Mouse (Mus musculus): Measurements from ENCODE around the gene Scyl1. TPM values are rescaled to one million over a fixed set of nuclear protein-coding genes. Genes with fewer than 3 reads are reported as not detected.
A peak's percentile ranks its signal among the peaks of the same experiment; 100 is the strongest.

Gene Scyl1
- polyA plus RNA-seq, 1 experiment from 2014 or later: 82.9 TPM

GRCm38 (mm10) chr19:5724549-5724941 lies 46.7 kb downstream of the Scyl1 start:
- Histone ChIP-seq H3K27ac (ENCODE audit: low read length) (peak overlapping the region; percentile 67), H3K9ac (replicated peaks; ENCODE audit: low read length) (peak overlapping the region; percentile 70), H3K4me3 (ENCODE audit: low read length) (peak overlapping the region; percentile 52), H3K36me3 (ENCODE audit: insufficient read depth, low read length) (peaks cover 27% of the 10 kb centered on the region), H3K9me3 (ENCODE audit: low read length) (no peaks in the 10 kb centered on the region), H3K27me3 (ENCODE audit: insufficient read depth, low read length) (no peaks in the 10 kb centered on the region), H3K4me1 (ENCODE audit: insufficient read depth, low read length) (peaks cover 49% of the 10 kb centered on the region), H3K4me2 (replicated peaks; ENCODE audit: low read depth, low read length) (peak overlapping the region; percentile 85)
- 49% methylated on average over 7 of the region's 7 CpGs for WGBS
- ATAC-seq (ENCODE audit: low FRiP score, low TSS enrichment): no peak

DNA sequence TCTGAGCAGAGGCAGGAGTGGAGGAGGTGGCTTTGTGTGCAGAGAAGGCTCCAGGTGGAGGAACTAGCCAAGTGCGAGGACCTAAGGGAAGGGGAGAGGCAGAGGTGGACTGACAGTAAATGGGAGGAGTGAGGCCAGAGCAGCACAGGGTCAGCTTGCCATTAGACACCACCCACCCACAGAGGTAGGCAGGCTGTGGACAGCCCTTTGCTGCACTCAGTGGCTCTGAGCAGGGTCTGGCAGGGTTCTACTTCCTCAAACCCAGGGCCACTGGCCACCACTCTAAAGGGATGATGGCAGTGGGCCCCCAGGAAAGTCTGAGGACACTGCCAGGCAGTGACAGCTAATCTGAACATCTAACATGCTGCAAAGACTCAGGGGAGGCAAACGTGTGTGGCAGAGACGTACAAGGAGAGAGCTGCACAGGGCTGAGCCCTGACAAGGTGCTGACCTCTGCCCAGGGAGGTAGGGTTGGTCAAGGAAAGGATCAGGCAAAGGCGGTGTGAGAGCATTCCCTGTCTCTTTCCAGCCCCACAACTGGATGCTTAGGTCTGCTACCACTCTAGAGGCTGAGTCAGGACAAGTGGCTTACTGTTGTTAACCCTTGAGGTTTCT lies 47.2 kb downstream of the Scyl1 start:
- H3K9me3 ChIP-seq (ENCODE audit: low read length): no peaks in the 10 kb centered on the region
- H3K27ac ChIP-seq (ENCODE audit: low read length): 0 out of 2 replicates have a peak overlapping the region, but pooled peaks have one; percentile 30
- H3K4me2 ChIP-seq (replicated peaks; ENCODE audit: low read depth, low read length): peak overlapping the region; percentile 85
- ATAC-seq (ENCODE audit: low FRiP score, low TSS enrichment): no peak
- WGBS: 42% methylated on average over 4 of the region's 4 CpGs
- H3K27me3 ChIP-seq (ENCODE audit: insufficient read depth, low read length): no peaks in the 10 kb centered on the region
- peak overlapping the region; percentile 17; the same call in 1 of the 2 replicates for H3K9ac ChIP-seq (replicated peaks; ENCODE audit: low read length)
- peak overlapping the region; percentile 52 for H3K4me3 ChIP-seq (ENCODE audit: low read length)
- peaks cover 31% of the 10 kb centered on the region for H3K36me3 ChIP-seq (ENCODE audit: insufficient read depth, low read length)
- peaks cover 49% of the 10 kb centered on the region for H3K4me1 ChIP-seq (ENCODE audit: insufficient read depth, low read length)

- Histone ChIP-seq H3K4me2 (replicated peaks; ENCODE audit: low read depth, low read length) (no peak overlapping the region), H3K4me3 (ENCODE audit: low read length) (no peak overlapping the region), H3K27me3 (ENCODE audit: insufficient read depth, low read length) (no peaks in the 10 kb centered on the region), H3K9me3 (ENCODE audit: low read length) (no peaks in the 10 kb centered on the region), H3K36me3 (ENCODE audit: insufficient read depth, low read length) (peaks cover 36% of the 10 kb centered on the region), H3K27ac (ENCODE audit: low read length) (no peak overlapping the region), H3K4me1 (ENCODE audit: insufficient read depth, low read length) (peaks cover 41% of the 10 kb centered on the region), H3K9ac (replicated peaks; ENCODE audit: low read length) (no peak overlapping the region)
- 92% methylated on average over 7 of the region's 7 CpGs for WGBS
- no peak for ATAC-seq (ENCODE audit: low FRiP score, low TSS enrichment)
Measured at GRCm38 (mm10) chr19:5722848-5723425, 48.3 kb downstream of the Scyl1 start.

DNA sequence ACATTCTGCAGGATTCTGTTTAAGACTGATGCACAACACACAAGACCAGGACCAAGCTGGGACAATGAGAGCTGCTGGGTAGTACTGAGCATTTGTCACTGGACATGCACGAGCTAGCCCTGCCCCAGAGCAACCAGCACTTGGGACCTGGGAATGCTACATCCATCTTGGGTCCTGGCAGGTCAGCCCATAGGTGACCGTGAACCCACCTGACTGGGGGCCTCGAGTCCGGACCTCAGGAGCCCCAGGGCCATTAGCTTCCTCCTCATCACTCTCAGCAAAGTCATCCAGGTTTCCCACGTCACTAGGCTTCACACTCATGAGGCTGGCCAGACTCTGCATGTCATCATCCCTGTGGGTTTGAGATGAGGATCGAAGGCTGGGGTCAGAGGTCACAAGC lies 50.0 kb downstream of the Scyl1 start:
- no peaks in the 10 kb centered on the region for H3K27me3 ChIP-seq (ENCODE audit: insufficient read depth, low read length)
- H3K4me2 ChIP-seq (replicated peaks; ENCODE audit: low read depth, low read length): no peak overlapping the region
- 91% methylated on average over 6 of the region's 6 CpGs for WGBS
- peaks cover 36% of the 10 kb centered on the region for H3K36me3 ChIP-seq (ENCODE audit: insufficient read depth, low read length)
- ATAC-seq (ENCODE audit: low FRiP score, low TSS enrichment): no peak
- H3K9me3 ChIP-seq (ENCODE audit: low read length): no peaks in the 10 kb centered on the region
- no peak overlapping the region for H3K27ac ChIP-seq (ENCODE audit: low read length)
- H3K4me1 ChIP-seq (ENCODE audit: insufficient read depth, low read length): peaks cover 26% of the 10 kb centered on the region
- no peak overlapping the region for H3K9ac ChIP-seq (replicated peaks; ENCODE audit: low read length)
- H3K4me3 ChIP-seq (ENCODE audit: low read length): no peak overlapping the region

GRCm38 (mm10) chr19:5716955-5717354 lies 54.3 kb downstream of the Scyl1 start:
- Histone ChIP-seq H3K36me3 (ENCODE audit: insufficient read depth, low read length) (peaks cover 30% of the 10 kb centered on the region), H3K9ac (replicated peaks; ENCODE audit: low read length) (no peak overlapping the region), H3K4me2 (replicated peaks; ENCODE audit: low read depth, low read length) (no peak overlapping the region), H3K27me3 (ENCODE audit: insufficient read depth, low read length) (no peaks in the 10 kb centered on the region), H3K27ac (ENCODE audit: low read length) (no peak overlapping the region), H3K9me3 (ENCODE audit: low read length) (no peaks in the 10 kb centered on the region), H3K4me1 (ENCODE audit: insufficient read depth, low read length) (peaks cover 21% of the 10 kb centered on the region), H3K4me3 (ENCODE audit: low read length) (no peak overlapping the region)
- WGBS: 65% methylated on average over 10 of the region's 10 CpGs
- no peak for ATAC-seq (ENCODE audit: low FRiP score, low TSS enrichment)

DNA sequence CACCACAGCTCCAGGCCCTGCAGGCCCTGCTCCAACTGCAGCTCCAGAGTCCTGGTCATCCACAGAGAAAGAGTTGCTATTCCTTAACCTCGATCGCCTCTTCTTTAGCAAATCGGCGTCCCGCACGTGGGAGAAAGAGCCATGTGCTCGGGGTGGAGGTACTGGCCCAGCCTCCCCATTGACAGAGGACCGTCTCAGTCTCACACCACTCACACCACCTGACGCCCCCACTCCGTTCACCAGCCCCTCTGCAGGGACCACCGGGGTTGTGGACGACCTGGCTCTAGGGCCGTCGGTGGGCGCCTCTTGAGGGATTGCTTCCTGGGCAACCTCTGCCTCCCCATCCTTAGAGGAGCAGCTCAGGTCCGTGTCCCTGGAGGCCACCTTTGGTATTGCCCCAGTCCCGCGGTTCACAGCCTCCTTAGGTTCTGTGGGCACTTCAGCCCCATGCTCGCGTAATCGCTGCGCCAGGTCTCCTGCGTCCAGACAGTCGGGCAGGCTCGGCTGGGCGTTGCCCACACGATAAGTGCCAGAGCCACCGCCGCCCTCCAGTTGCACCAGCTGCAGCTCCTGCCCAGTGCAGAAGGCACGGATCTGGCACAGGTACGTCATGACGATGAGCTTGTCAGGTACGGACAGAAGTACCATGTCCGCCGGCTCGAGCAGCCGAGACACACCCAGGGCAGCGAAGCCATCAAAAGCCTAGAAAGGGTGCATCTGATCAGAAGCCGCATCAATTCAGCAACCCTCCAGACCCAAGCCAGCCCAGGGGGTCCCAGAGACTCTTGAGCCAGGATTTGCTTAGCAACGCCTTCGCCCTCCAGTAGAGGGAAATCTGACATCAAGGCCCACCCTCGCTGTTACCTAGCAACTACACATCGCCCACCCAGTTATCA lies 55.2 kb downstream of the Scyl1 start:
- Histone ChIP-seq H3K4me3 (ENCODE audit: low read length) (peak overlapping the region; percentile 27), H3K9me3 (ENCODE audit: low read length) (no peaks in the 10 kb centered on the region), H3K9ac (replicated peaks; ENCODE audit: low read length) (peak overlapping the region; percentile 4), H3K4me1 (ENCODE audit: insufficient read depth, low read length) (peaks cover 21% of the 10 kb centered on the region), H3K27ac (ENCODE audit: low read length) (no peak overlapping the region), H3K4me2 (replicated peaks; ENCODE audit: low read depth, low read length) (peak overlapping the region; percentile 49), H3K27me3 (ENCODE audit: insufficient read depth, low read length) (no peaks in the 10 kb centered on the region), H3K36me3 (ENCODE audit: insufficient read depth, low read length) (peaks cover 24% of the 10 kb centered on the region)
- WGBS: 30% methylated on average over 43 of the region's 43 CpGs
- peak; percentile 33; the same call in 1 of the 2 replicates for ATAC-seq (ENCODE audit: low FRiP score, low TSS enrichment)

DNA sequence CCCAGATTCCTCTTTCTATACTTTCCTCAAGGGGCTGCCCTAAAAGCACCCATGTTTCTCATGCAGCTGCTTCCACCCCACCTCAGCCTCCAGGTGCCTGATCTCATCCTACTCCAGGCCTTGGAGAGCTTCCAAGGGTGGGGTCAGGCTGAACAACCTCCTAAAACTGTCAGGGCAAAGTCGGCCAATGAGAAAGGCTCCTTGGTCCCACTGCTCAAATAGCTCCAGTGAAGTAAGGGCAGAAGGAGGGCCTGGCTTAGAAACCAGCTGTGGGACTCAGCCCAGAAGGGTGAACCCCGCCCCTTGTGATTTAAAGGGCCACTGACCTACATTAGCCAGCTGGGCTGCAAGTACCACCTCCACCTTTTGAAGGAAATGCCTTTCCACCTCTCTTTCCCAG lies 57.5 kb downstream of the Scyl1 start:
- Histone ChIP-seq H3K4me3 (ENCODE audit: low read length) (no peak overlapping the region), H3K4me1 (ENCODE audit: insufficient read depth, low read length) (peaks cover 21% of the 10 kb centered on the region), H3K27me3 (ENCODE audit: insufficient read depth, low read length) (no peaks in the 10 kb centered on the region), H3K9me3 (ENCODE audit: low read length) (no peaks in the 10 kb centered on the region), H3K9ac (replicated peaks; ENCODE audit: low read length) (peak overlapping the region; percentile 51; the same call in 1 of the 2 replicates), H3K27ac (ENCODE audit: low read length) (peak overlapping the region; percentile 73), H3K36me3 (ENCODE audit: insufficient read depth, low read length) (peaks cover 18% of the 10 kb centered on the region), H3K4me2 (replicated peaks; ENCODE audit: low read depth, low read length) (peak overlapping the region; percentile 18; the same call in 1 of the 2 replicates)
- peak; percentile 83 for ATAC-seq (ENCODE audit: low FRiP score, low TSS enrichment)
- 8% methylated on average over 2 of the region's 2 CpGs for WGBS

DNA sequence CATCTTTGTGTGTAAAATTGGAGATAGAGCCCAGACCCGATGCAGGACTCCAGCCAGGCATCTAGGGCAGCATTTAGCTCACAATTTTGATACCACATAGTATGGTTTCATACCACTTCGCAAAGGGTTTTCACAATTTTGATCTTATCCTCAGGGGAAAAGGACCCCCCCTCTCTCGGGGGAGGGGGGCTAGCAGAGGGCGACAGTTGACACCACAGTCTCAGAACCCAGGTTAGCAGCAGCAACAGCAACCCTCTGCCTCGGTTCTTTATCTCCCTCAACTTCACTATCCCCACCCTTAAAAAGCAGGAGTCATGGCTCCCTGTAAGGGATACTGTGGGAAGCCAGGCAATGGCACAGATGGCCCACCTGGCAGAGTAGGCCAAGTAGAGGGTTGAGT lies 58.0 kb downstream of the Scyl1 start:
- WGBS: 66% methylated on average over 5 of the region's 5 CpGs
- Histone ChIP-seq H3K9me3 (ENCODE audit: low read length) (no peaks in the 10 kb centered on the region), H3K4me1 (ENCODE audit: insufficient read depth, low read length) (peaks cover 21% of the 10 kb centered on the region), H3K4me3 (ENCODE audit: low read length) (no peak overlapping the region), H3K27me3 (ENCODE audit: insufficient read depth, low read length) (no peaks in the 10 kb centered on the region), H3K27ac (ENCODE audit: low read length) (peak overlapping the region; percentile 73), H3K4me2 (replicated peaks; ENCODE audit: low read depth, low read length) (peak overlapping the region; percentile 18; the same call in 1 of the 2 replicates), H3K9ac (replicated peaks; ENCODE audit: low read length) (peak overlapping the region; percentile 51), H3K36me3 (ENCODE audit: insufficient read depth, low read length) (peaks cover 21% of the 10 kb centered on the region)
- peak; percentile 8; the same call in 1 of the 2 replicates for ATAC-seq (ENCODE audit: low FRiP score, low TSS enrichment)

GRCm38 (mm10) chr19:5711907-5712460 lies 59.2 kb downstream of the Scyl1 start:
- Histone ChIP-seq H3K4me2 (replicated peaks; ENCODE audit: low read depth, low read length) (no peak overlapping the region), H3K4me3 (ENCODE audit: low read length) (no peak overlapping the region), H3K27me3 (ENCODE audit: insufficient read depth, low read length) (no peaks in the 10 kb centered on the region), H3K27ac (ENCODE audit: low read length) (no peak overlapping the region), H3K4me1 (ENCODE audit: insufficient read depth, low read length) (peaks cover 21% of the 10 kb centered on the region), H3K36me3 (ENCODE audit: insufficient read depth, low read length) (peaks cover 24% of the 10 kb centered on the region), H3K9me3 (ENCODE audit: low read length) (no peaks in the 10 kb centered on the region), H3K9ac (replicated peaks; ENCODE audit: low read length) (no peak overlapping the region)
- 89% methylated on average over 14 of the region's 14 CpGs for WGBS
- ATAC-seq (ENCODE audit: low FRiP score, low TSS enrichment): no peak
